Mouse (Mus musculus): Measurements from ENCODE around the gene Alyref.

Gene Alyref

DNA sequence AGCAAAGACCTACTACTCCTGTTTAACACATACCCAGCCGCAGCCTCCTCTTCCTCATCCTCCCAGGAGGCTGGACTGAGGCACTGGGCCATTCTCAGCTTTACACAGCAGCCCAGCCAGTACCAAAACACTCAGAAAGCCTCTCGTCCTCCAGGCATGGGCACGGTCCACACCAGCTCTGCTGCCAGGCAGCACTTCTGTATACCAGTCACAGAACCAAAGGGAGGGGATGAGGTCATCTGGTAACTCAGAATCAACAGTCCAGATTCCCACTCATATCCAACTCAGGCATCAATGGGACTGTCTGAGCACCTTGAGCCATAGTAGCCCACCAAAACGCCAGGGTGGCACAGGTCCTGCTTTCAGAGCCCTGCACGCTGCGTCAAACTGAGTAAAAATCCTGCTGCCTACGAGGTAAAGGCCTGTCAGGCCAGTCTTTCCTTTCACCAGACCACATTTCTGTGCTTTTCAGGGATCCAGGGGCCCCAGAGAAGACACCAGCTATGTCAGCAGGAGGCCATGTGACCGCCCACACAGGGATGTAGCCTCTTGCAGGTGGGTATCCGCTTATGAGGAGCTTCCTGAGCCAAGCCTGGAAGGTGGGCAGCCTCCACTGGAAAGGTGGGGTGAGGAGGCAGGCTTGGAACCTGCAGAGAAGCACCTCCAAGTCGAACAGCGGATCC lies 28.8 kb upstream of the Alyref start:
- no peak for DNase-seq (ENCODE audit: low read depth, low spot score)

DNA sequence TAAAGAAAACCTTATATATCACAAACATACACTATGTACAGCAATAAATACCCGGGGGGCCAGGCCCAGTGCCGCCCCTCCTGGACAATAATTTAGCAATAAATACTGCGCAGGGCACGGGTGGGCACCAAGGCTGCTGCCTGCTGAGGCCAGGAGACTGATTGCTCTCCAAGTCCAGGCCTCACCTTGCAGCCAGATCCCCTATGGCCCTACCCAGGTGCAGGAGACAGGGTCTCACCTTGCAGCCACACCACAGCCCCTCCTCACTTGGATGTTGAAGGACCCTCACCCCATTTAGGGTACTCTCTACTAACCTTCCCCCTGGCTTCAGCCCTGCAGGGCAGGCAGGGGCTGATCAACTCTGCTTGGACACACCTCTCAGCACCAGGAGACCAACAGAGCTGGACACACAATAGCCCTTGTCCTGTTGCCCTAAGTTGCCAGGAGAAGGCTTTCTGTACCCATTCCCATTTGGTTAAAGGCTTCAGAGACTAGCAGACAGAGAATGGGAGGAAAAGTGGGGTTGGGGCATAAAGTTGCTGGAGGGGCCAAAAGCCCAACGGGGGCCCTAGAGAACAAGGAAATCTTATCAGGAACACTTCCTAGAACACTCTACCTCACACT lies 27.1 kb upstream of the Alyref start, which contains the start of gene Sirt7:
Gene Sirt7 (minus strand): TSS at position 89 of the 624 bp plus-strand sequence.
- no peak for DNase-seq (ENCODE audit: low read depth, low spot score)

GRCm38 (mm10) chr11:120624680-120625111 lies 26.5 kb upstream of the Alyref start:
- peak; percentile 93 for DNase-seq (ENCODE audit: low read depth, low spot score)

GRCm38 (mm10) chr11:120623961-120624679 lies 26.0 kb upstream of the Alyref start:
- peak; percentile 78 for DNase-seq (ENCODE audit: low read depth, low spot score)

DNA sequence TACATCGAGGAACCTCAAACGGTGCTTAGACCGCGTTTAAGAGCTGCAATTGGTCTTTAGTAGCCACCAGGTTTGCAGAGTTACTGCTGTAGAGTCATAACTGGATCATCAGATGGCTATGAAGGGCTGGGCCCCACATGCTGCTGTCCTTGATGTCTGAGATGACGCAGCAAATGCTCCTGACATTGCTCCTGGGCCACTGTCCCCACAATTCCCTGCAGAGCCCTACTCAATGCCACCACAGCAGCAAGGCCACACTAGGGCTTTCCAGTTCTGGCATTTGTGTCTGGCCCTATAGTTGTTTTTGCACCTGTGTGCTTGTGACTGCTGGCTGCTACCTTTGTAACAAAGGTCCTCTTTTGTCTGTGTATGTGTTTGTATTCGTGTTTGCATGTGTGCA lies 24.6 kb upstream of the Alyref start:
- DNase-seq (ENCODE audit: low read depth, low spot score) = no peak

- DNase-seq (ENCODE audit: low read depth, low spot score) = no peak
Measured at GRCm38 (mm10) chr11:120620195-120620594, 22.0 kb upstream of the Alyref start.

- DNase-seq (ENCODE audit: low read depth, low spot score) = no peak
Measured at GRCm38 (mm10) chr11:120618619-120619535, 20.7 kb upstream of the Alyref start.

- DNase-seq (ENCODE audit: low read depth, low spot score) = peak; percentile 96
Measured at GRCm38 (mm10) chr11:120617519-120618112, 19.5 kb upstream of the Alyref start, which contains the start of gene Pcyt2. TSS of gene Pcyt2 (minus strand) at chr11:120617936.

DNA sequence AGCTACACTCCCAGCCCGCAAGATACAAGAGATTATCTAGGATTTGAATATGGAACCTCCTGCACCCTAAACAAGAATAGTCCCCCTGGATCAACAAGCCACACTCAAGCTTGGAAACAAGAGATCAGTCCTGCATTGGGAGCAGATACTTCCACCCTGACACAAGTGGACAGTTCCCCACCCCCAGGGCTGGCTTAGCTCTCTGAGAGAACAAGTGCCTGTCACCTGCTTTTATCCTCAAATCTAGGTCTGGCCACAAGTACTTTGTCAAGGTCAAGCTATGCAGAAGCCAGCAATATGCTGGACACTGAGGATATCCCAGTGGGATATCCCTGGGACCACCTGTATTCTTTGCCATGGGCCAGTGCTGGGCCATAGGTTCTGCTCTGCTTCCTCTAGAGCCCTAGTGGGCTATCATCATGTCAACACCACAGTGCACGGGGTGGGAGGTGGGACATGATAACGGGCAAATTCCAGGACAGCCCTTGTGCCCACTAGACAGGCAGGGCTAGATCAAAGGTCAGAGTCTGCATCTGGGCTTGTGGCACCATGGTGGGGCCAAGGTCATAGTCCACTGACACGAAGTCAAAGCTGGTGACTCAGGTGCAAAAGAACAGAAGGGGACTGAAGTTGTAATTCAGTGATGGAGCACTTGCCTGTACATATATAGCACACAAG lies 18.6 kb upstream of the Alyref start:
- no peak for DNase-seq (ENCODE audit: low read depth, low spot score)

- no peak for DNase-seq (ENCODE audit: low read depth, low spot score)
Measured at GRCm38 (mm10) chr11:120615606-120616203, 17.5 kb upstream of the Alyref start.

DNA sequence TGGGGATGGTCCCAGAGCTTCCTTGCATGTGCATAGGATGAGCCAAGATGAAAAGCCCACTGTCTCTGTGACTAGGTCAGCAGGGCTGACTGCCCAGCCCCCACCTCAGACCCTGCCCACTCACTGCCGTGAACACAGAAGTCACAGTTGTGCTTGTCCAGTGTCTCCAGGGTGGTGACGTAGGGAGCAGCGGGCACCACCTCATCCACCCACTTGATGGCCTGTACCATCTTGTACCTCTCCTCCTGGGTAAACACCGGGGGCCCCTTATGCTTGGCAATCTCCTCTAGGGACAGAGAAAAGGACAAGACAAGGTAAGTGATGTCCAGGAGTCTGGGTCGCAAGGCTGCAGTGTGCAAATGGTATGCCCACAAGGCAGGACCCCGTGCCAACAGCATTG lies 17.0 kb upstream of the Alyref start:
- no peak for DNase-seq (ENCODE audit: low read depth, low spot score)

- no peak for DNase-seq (ENCODE audit: low read depth, low spot score)
Measured at GRCm38 (mm10) chr11:120613976-120614375, 15.8 kb upstream of the Alyref start.

- no peak for DNase-seq (ENCODE audit: low read depth, low spot score)
Measured at GRCm38 (mm10) chr11:120613481-120613972, 15.4 kb upstream of the Alyref start.

- DNase-seq (ENCODE audit: low read depth, low spot score) = peak; percentile 90
Measured at GRCm38 (mm10) chr11:120612763-120613162, 14.6 kb upstream of the Alyref start.

GRCm38 (mm10) chr11:120610477-120611046 lies 12.4 kb upstream of the Alyref start:
- DNase-seq (ENCODE audit: low read depth, low spot score) = no peak

DNA sequence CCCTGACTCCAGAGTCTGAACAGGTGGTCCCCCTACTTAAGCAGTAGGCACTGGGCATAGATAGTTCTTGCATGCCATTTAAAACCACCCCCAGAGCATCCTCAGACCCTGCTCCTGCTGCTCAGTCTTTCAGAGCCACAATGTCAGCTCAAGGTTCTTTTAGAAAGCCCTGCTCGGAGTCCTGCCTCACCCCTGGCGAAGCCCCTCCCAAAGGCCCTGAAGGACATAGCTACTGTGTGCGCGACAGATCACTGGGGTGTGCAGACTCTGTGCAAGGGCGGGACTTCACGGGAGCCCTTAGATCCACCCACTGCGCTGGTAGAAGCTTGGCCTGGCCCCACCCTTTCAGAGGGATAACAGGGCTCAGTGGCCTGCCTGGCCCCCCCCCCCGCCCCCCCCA lies 11.1 kb upstream of the Alyref start:
- no peak for DNase-seq (ENCODE audit: low read depth, low spot score)

GRCm38 (mm10) chr11:120608241-120609034 lies 10.3 kb upstream of the Alyref start, which contains the start of gene Npb:
TSS of gene Npb (plus strand) at chr11:120608477.
- no peak for DNase-seq (ENCODE audit: low read depth, low spot score)

DNA sequence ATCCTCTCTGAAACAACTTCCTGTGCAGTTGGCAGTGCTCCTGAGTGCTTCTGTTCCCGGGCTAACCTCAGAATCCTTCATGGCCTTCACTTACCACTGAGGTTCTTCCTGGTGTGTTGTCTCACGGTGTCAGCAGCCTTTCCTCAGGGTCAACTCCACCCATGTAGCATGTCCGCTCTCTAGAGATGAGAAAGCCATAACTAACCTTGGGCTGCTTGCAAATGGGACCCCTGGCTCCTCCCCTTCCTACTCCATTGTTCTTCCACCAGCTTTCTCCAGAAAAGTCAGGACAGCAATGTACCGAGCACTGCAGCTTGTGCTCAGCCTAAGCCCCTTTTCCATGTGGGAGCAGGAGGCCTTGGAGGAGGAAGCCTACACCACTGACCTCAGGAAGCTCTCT lies 8.6 kb upstream of the Alyref start:
- no peak for DNase-seq (ENCODE audit: low read depth, low spot score)

DNA sequence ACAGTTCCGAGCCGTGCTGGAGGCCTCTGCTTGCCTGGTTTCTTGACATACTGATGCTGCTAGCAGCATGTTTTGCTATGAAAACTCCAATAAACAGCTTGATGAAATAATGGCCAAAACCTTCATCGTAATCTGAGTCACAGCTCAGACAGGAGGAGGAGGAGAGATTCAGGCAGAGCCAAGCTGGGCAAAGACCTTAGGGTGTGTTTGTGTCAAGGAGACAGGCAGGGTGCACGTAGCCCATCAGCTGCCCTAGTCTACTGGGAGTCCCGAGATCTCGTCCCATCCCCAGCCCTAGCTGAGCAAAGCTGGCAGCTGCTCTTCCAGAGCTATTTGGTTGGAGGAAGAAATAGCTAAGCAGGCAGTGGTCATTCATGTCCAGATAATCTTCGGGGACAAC lies 7.5 kb upstream of the Alyref start:
- no peak for DNase-seq (ENCODE audit: low read depth, low spot score)

Data from brain, adult 2 months (tissue).